Mouse (Mus musculus) embryonic facial prominence, embryonic 11.5 days (tissue): ENCODE measurements around the gene Rom1. TPM values are rescaled to one million over a fixed set of nuclear protein-coding genes. Genes with fewer than 3 reads are reported as not detected.

Source experiments
- ATAC-seq: fragments of 200-750 bp; cut with Nextera tagmentation; replicated peaks from 2 replicates; pipeline ENCODE4 v1.8.0; 2017; ENCODE audit warnings: low read depth; ENCODE audit not compliant: insufficient number of reproducible peaks, low FRiP score, low TSS enrichment
- DNase-seq: peaks from one replicate; pipeline ENCODE4 v3.0.0-alpha.2; 2015; ENCODE audit warnings: low spot score
- H3K27ac ChIP-seq: fragments of 300-500 bp; sonication (generic); replicated peaks from 2 replicates; pipeline ENCODE4 v1.5.1; 2014; ENCODE audit warnings: mild to moderate bottlenecking, low read depth, low read length, control low read depth
- H3K27me3 ChIP-seq: fragments of 300-500 bp; sonication (generic); 2 replicates; pipeline ENCODE4 v1.6.1; 2014; ENCODE audit warnings: mild to moderate bottlenecking, low read length, moderate library complexity, mixed read lengths; ENCODE audit not compliant: control insufficient read depth, insufficient read depth
- H3K36me3 ChIP-seq: fragments of 300-500 bp; sonication (generic); replicated peaks from 2 replicates; pipeline ENCODE4 v1.6.1; 2014; ENCODE audit warnings: low read depth, mild to moderate bottlenecking, low read length, moderate library complexity, mixed read lengths; ENCODE audit not compliant: control insufficient read depth, insufficient read depth
- H3K4me1 ChIP-seq: fragments of 300-500 bp; sonication (generic); 2 replicates; pipeline ENCODE4 v1.6.1; 2014; ENCODE audit warnings: low read length, mixed read lengths; ENCODE audit not compliant: control insufficient read depth, insufficient read depth
- H3K4me2 ChIP-seq: fragments of 300-500 bp; sonication (generic); 2 replicates; pipeline ENCODE4 v1.6.1; 2014; ENCODE audit warnings: low read depth, mild to moderate bottlenecking, control low read depth, low read length, moderate library complexity
- H3K4me3 ChIP-seq: fragments of 300-500 bp; sonication (generic); 2 replicates; pipeline ENCODE4 v1.5.1; 2014; ENCODE audit warnings: low read depth, low read length, control low read depth
- H3K9ac ChIP-seq: fragments of 300-500 bp; sonication (generic); replicated peaks from 2 replicates; pipeline ENCODE4 v1.6.1; 2014; ENCODE audit warnings: mild to moderate bottlenecking, control low read depth, low read length
- H3K9me3 ChIP-seq: fragments of 300-500 bp; sonication (generic); replicated peaks from 2 replicates; pipeline ENCODE4 v1.6.1; 2016; ENCODE audit warnings: mild to moderate bottlenecking, low read length, inconsistent platforms, mixed read lengths; ENCODE audit not compliant: control insufficient read depth
- WGBS: fragments of 180-500 bp; shearing (Covaris S2); extraction: QIAGEN DNeasy Blood & Tissue Kit; methylation state at CpG from one replicate; pipeline ENCODE4 v1.1.7; 2014; 5-methylcytosine and 5-hydroxymethylcytosine counted together
- polyA plus RNA-seq: library from polyadenylated mRNA; unstranded; fragments of >200 nt; fragmentation: Nextera tagmentation; extraction: Ambion mirVana; gene quantifications from 2 replicates; pipeline ENCODE4 v1.2.1, GENCODE M21; 2014

The Rom1 gene
- polyA plus RNA-seq, 1 experiment from 2014 or later = 0.81 TPM

- peak within 1 kb of the TSS; percentile 62 for H3K4me2 ChIP-seq
- DNase-seq = peak; percentile 99
- peak within 1 kb of the TSS; percentile 66 for H3K9ac ChIP-seq
- H3K27ac ChIP-seq = peak within 1 kb of the TSS; percentile 78
- under 1% methylated on average over 52 of the region's 52 CpGs for WGBS
- H3K36me3 ChIP-seq = peaks cover 6% of the 10 kb centered on the region
- H3K4me3 ChIP-seq = peak within 1 kb of the TSS; percentile 59
- H3K4me1 ChIP-seq = no peaks in the 10 kb centered on the region
- H3K27me3 ChIP-seq = no peaks in the 10 kb centered on the region
- peak; percentile 99 for ATAC-seq
- H3K9me3 ChIP-seq = no peaks in the 10 kb centered on the region
Measured at GRCm38 (mm10) chr19:8966590-8967372, 37.6 kb upstream of the Rom1 start, which contains the start of gene Eef1g. Gene Eef1g, plus strand, starts transcription at chr19:8967041.

GRCm38 (mm10) chr19:8966198-8966589, 37.0 kb upstream of the Rom1 start:
- 41% methylated on average over 5 of the region's 5 CpGs for WGBS
- Histone ChIP-seq H3K27me3 (no peaks in the 10 kb centered on the region), H3K9me3 (no peaks in the 10 kb centered on the region), H3K4me3 (peak overlapping the region; percentile 59), H3K36me3 (peaks cover 4% of the 10 kb centered on the region), H3K9ac (peak overlapping the region; percentile 57), H3K4me1 (no peaks in the 10 kb centered on the region), H3K27ac (peak overlapping the region; percentile 78), H3K4me2 (peak overlapping the region; percentile 41)
- ATAC-seq (no peak), DNase-seq (no peak)

- Histone ChIP-seq H3K4me1 (no peaks in the 10 kb centered on the region), H3K27me3 (no peaks in the 10 kb centered on the region), H3K4me2 (peak overlapping the region; percentile 41; the same call in 1 of the 2 replicates), H3K4me3 (no peak overlapping the region; the same call in 1 of the 2 replicates), H3K9me3 (no peaks in the 10 kb centered on the region), H3K9ac (peak overlapping the region; percentile 57), H3K27ac (no peak overlapping the region), H3K36me3 (peaks cover 3% of the 10 kb centered on the region)
- ATAC-seq (no peak), DNase-seq (no peak)
- 82% methylated on average over 8 of the region's 8 CpGs for WGBS
Measured at GRCm38 (mm10) chr19:8965771-8966170, 36.6 kb upstream of the Rom1 start.

- ATAC-seq (no peak), DNase-seq (no peak)
- H3K36me3 ChIP-seq = peaks cover 3% of the 10 kb centered on the region
- no peaks in the 10 kb centered on the region for H3K27me3 ChIP-seq
- no peak overlapping the region for H3K9ac ChIP-seq
- WGBS = 91% methylated on average over 11 of the region's 11 CpGs
- H3K27ac ChIP-seq = no peak overlapping the region
- H3K4me2 ChIP-seq = no peak overlapping the region
- no peak overlapping the region for H3K4me3 ChIP-seq
- H3K9me3 ChIP-seq = no peaks in the 10 kb centered on the region
- H3K4me1 ChIP-seq = no peaks in the 10 kb centered on the region
Measured at GRCm38 (mm10) chr19:8965075-8965474, 35.9 kb upstream of the Rom1 start.

- Histone ChIP-seq H3K9me3 (no peaks in the 10 kb centered on the region), H3K27me3 (no peaks in the 10 kb centered on the region), H3K4me3 (no peak overlapping the region), H3K27ac (no peak overlapping the region), H3K36me3 (peaks cover 3% of the 10 kb centered on the region), H3K9ac (no peak overlapping the region), H3K4me1 (no peaks in the 10 kb centered on the region), H3K4me2 (no peak overlapping the region)
- 79% methylated on average over 2 of the region's 2 CpGs for WGBS
- DNase-seq (no peak), ATAC-seq (no peak)
Measured at GRCm38 (mm10) chr19:8962256-8962655, 33.1 kb upstream of the Rom1 start.

GRCm38 (mm10) chr19:8954171-8954570, 25.0 kb upstream of the Rom1 start:
- H3K4me1 ChIP-seq = no peaks in the 10 kb centered on the region
- H3K4me3 ChIP-seq = peak overlapping the region; percentile 76
- H3K4me2 ChIP-seq = peak overlapping the region; percentile 65
- H3K27ac ChIP-seq = 0 out of 2 replicates have a peak overlapping the region, but pooled peaks have one; percentile 22
- no peak for DNase-seq
- H3K36me3 ChIP-seq = peaks cover 5% of the 10 kb centered on the region
- no peaks in the 10 kb centered on the region for H3K27me3 ChIP-seq
- H3K9ac ChIP-seq = peak overlapping the region; percentile 82
- ATAC-seq = no peak
- no peaks in the 10 kb centered on the region for H3K9me3 ChIP-seq
- 11% methylated on average over 9 of the region's 9 CpGs for WGBS

- 5% methylated on average over 46 of the region's 46 CpGs for WGBS
- H3K27me3 ChIP-seq = no peaks in the 10 kb centered on the region
- peak; percentile 98 for DNase-seq
- peak within 1 kb of the TSS; percentile 76 for H3K4me3 ChIP-seq
- 0 out of 2 replicates have a peak within 1 kb of the TSS, but pooled peaks have one; percentile 22 for H3K27ac ChIP-seq
- peaks cover 7% of the 10 kb centered on the region for H3K36me3 ChIP-seq
- ATAC-seq = peak; percentile 93
- no peaks in the 10 kb centered on the region for H3K4me1 ChIP-seq
- no peaks in the 10 kb centered on the region for H3K9me3 ChIP-seq
- H3K9ac ChIP-seq = peak within 1 kb of the TSS; percentile 82
- H3K4me2 ChIP-seq = peak within 1 kb of the TSS; percentile 65
Measured at GRCm38 (mm10) chr19:8953135-8954039, 24.2 kb upstream of the Rom1 start, which contains the start of gene Tut1. Gene Tut1, plus strand, starts transcription at chr19:8953847.
